Mouse (Mus musculus) megakaryocyte, embryonic 14.5 days (primary cell): Measurements from ENCODE around the gene Zfp654. TPM values are rescaled to one million over a fixed set of nuclear protein-coding genes. Genes with fewer than 3 reads are reported as not detected.
A peak's percentile ranks its signal among the peaks of the same experiment; 100 is the strongest.

ENCODE experiments used
- H3K27me3 ChIP-seq: replicated peaks from 2 replicates; pipeline ENCODE3; 2012; ENCODE audit warnings: inconsistent platforms
- H3K36me3 ChIP-seq: replicated peaks from 2 replicates; pipeline ENCODE3; 2012; ENCODE audit warnings: low read length, inconsistent platforms, mixed read lengths
- H3K4me1 ChIP-seq: 2 replicates; pipeline ENCODE4 v1.6.1; 2012; ENCODE audit warnings: inconsistent platforms
- H3K4me3 ChIP-seq: replicated peaks from 2 replicates; pipeline ENCODE3; 2012; ENCODE audit warnings: moderate library complexity, mild to moderate bottlenecking, inconsistent platforms
- H3K9me3 ChIP-seq: 2 replicates; pipeline ENCODE4 v1.6.1; 2012; ENCODE audit warnings: inconsistent platforms
- FLI1 ChIP-seq: IDR thresholded peaks from 2 replicates; pipeline ENCODE4 v1.6.1; 2012; ENCODE audit warnings: low read length, inconsistent platforms, mixed read lengths
- GATA1 ChIP-seq: IDR thresholded peaks from 3 replicates; pipeline ENCODE4 v1.6.1; 2012; ENCODE audit warnings: mixed read lengths, low read length, inconsistent platforms, borderline replicate concordance
- polyA plus RNA-seq: library from polyadenylated mRNA; stranded (reverse); fragments of >175 nt; gene quantifications from 2 replicates; pipeline ENCODE4 v1.2.3, GENCODE M21; 2012; ENCODE audit warnings: low replicate concordance; ENCODE audit not compliant: insufficient read depth

Zfp654 gene
- polyA plus RNA-seq, 1 experiment: 0.13 TPM

DNA sequence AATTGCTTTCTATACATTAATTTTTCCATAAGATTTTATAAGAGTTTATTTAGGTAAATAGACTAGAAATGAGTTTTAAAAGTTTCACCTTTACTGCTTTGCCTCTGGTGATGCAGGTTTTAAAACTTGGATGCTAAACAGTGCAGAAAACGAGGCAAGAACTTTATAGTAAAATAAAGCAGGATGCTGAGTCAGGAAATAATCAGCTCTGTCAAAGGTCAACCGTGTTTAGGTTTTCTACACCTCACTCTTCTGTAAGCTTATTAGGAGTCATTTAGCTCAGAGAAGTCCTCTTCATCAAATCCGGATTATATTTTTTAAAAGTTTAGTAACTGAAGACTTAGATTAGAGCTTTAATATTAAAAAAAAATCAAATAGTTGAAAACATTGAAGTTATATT lies 5.5 kb upstream of the Zfp654 start:
- Histone ChIP-seq H3K4me3 (no peak overlapping the region), H3K9me3 (no peaks in the 10 kb centered on the region), H3K36me3 (peaks cover 59% of the 10 kb centered on the region), H3K4me1 (peaks cover 23% of the 10 kb centered on the region), H3K27me3 (no peaks in the 10 kb centered on the region)
- TF ChIP-seq FLI1 (no peak), GATA1 (no peak)

DNA sequence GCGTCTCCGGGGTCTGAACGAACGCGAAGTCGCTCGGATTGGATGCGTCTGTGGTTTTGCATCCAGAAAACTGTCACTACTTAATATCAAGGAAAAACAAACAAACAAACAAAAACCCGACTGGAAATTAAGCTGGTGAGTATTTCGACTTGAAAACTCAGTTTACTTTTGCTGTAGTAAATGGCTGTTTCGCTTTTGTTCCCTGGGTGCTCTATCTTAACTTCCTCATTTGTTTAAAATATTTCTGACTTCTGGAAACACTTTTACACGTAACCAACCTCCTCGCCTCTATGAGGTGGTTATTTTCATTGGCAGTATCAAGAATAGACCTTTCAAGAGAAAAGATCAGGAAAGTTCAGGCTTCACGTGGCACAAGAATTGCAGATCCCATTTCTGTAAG lies 1.4 kb upstream of the Zfp654 start:
- TF ChIP-seq FLI1: no peak
- TF ChIP-seq GATA1: no peak
- Histone ChIP-seq H3K27me3 (no peaks in the 10 kb centered on the region), H3K4me3 (peak overlapping the region; percentile 99), H3K9me3 (no peaks in the 10 kb centered on the region), H3K4me1 (peaks cover 28% of the 10 kb centered on the region), H3K36me3 (peaks cover 46% of the 10 kb centered on the region)

DNA sequence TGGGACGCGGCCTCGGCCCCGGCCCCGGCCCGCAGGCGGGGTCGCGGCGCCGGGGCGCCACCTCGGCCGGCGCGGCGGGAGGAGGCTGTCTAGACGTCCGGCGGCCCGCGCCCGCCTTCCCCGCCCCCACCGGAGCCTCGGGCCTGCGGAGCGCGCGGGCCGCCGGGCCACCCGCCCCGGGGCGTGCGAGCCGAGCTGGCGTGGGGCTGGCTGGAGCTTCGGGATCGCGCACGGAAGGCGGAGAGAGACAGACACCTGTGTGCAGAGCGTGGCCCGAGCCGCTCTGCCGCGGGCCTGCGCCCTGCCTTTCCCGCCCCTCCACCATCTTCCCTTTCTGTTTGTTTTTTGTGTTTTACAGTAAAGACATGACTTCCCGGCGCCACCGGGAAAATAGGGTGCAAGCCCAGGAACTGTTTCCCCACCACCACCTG lies 1.0 kb upstream of the Zfp654 start:
- peaks cover 42% of the 10 kb centered on the region for H3K36me3 ChIP-seq
- H3K4me1 ChIP-seq: peaks cover 31% of the 10 kb centered on the region
- no peak for TF ChIP-seq GATA1
- TF ChIP-seq FLI1: no peak
- H3K4me3 ChIP-seq: peak overlapping the region; percentile 99
- H3K27me3 ChIP-seq: no peaks in the 10 kb centered on the region
- no peaks in the 10 kb centered on the region for H3K9me3 ChIP-seq

DNA sequence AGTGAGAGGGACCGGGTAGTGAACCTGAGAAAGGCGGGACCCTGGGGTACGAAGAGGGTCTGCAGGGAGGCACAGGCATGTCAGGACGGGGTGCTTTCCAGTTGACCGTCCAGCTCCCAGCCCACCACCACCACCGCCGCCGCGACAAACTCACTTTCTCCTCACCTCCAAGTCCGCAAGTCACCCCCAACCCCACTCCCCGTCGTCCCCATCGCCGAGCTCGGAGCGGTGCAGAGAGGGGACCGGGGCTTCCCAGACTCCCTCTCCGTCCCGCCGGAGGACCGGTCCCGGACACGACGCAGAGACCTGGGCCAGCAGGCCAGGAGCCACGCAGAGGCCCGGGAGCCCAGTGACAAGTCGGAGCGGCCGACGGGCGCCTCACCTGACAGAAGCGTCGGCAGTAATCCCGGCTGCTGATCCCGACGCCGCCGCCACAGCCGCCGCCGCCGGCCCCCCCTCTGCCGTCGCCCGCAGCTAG lies 328 bp downstream of the Zfp654 start:
- Histone ChIP-seq H3K4me1 (peaks cover 37% of the 10 kb centered on the region), H3K4me3 (peak overlapping the region; percentile 99), H3K27me3 (no peaks in the 10 kb centered on the region), H3K36me3 (peaks cover 32% of the 10 kb centered on the region), H3K9me3 (no peaks in the 10 kb centered on the region)
- TF ChIP-seq FLI1: no peak
- TF ChIP-seq GATA1: no peak

DNA sequence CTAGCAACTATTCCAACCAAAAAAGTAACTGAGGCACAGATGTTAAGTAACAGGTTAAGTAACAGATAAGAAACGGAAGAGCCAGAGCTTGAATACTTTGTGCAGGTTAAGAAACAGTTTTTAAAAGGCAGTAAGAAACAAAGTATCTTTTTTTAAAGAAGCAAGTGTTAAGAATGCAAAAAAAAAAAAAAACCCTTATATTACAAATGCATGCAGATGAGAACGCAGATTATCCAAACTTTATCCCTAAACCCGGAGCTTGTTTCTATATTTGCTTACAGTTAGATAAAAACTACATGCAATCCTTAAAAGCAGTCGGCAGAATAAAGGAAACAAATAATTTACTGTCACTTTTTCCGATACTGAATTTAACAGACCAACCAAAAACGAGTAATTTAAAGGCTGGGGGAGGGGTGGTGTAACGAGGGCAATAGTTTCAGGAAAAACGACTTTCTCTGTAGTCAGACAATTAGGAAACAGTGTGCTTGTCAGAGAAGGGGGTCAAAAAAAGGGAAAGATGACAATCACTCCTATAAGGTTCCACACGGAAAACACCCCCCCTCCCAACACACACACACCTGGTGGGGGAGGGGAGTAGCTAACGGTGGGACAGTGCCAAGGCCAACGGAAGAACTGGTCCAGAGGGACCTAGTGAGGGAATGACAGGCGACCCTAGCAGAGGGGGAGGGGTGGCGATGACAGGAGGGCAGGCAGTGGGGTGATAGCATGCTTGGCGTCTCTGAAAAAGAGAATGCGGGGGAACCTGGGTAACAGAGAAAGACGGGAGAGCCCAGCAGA lies 966 bp downstream of the Zfp654 start:
- H3K36me3 ChIP-seq: peaks cover 29% of the 10 kb centered on the region
- H3K27me3 ChIP-seq: no peaks in the 10 kb centered on the region
- peaks cover 35% of the 10 kb centered on the region for H3K4me1 ChIP-seq
- TF ChIP-seq FLI1 (no peak), GATA1 (no peak)
- H3K9me3 ChIP-seq: no peaks in the 10 kb centered on the region
- peak overlapping the region; percentile 99 for H3K4me3 ChIP-seq

DNA sequence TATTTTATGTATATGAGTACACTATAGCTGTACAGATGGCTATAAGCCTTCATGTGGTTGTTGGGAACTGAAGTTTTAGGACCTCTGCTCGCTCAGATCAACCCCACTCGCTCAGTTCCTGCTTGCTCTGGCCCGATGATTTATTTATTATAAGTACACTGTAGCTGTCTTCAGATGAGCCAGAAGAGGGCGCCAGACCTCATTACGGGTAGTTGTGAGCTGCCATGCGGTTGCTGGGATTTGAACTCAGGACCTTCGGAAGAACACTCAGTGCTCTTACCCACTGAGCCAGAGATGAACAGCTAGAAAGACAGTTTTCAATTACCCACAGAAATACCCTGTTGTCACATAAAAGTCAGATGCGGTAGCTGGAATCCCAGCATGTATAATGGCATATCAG lies 5.5 kb downstream of the Zfp654 start:
- Histone ChIP-seq H3K36me3 (peaks cover 6% of the 10 kb centered on the region), H3K4me3 (no peak overlapping the region), H3K27me3 (no peaks in the 10 kb centered on the region), H3K9me3 (no peaks in the 10 kb centered on the region), H3K4me1 (peaks cover 45% of the 10 kb centered on the region)
- no peak for TF ChIP-seq FLI1
- no peak for TF ChIP-seq GATA1

DNA sequence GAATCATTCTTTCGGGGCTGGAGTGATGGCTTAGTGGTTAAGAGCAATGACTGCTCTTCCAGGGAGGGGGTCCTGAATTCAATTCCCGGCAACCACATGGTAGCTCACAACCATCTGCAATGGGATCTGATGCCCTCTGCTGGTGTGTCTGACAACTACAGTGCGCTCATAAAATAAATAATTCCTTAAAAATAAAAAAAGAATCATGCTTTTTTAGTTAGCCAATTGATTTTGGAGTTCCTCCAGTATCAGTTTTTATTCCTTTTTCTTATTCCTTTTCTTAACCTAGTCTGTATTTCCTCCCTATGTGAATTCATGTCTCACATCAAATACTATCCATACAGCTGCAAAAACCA lies 9.1 kb downstream of the Zfp654 start:
- Histone ChIP-seq H3K4me3 (no peak overlapping the region), H3K9me3 (no peaks in the 10 kb centered on the region), H3K4me1 (peaks cover 56% of the 10 kb centered on the region), H3K27me3 (no peaks in the 10 kb centered on the region), H3K36me3 (peaks cover 8% of the 10 kb centered on the region)
- TF ChIP-seq GATA1 (no peak), FLI1 (no peak)

DNA sequence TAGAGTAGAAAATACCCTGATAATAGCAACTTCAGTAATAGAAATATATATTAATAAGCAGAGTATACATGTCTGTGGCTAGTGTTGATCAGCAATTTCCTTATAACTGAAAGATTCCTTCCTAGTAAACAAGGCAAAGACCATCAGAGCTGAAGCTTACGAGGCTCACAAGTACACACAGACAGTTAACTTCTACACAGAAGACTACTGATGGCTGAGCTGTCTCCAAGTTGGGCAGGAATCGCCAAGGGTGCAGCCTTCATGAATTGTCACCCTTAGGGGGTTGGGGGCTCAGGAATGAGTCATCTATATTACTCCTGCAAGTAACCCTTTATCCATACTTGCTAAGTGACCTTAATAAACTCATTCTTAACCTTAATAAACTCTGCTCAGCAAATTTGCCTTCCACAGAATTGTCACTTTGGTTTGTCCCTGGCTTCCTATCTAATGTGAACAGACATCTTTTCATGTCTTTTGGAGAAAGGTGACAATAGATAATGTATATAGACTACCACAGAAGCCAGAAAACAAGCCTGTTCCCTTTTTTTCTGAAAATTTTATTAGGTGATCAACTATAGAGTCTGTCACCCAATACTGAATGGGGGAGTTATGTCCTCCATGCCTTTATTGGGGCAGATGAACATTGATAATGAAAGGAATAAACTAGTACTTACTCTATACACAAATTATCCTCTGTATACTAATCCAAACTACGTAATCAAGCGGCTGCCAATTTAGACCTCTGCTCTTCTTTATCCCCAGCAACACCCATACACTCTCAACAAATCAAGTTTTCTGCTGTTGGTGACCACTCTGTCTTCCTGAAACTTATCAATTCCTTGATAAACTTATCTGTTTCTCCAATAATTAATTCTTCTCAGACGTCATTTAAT lies 9.7 kb downstream of the Zfp654 start:
- peaks cover 11% of the 10 kb centered on the region for H3K36me3 ChIP-seq
- H3K4me3 ChIP-seq: peak overlapping the region; percentile 38
- no peak for TF ChIP-seq GATA1
- no peak for TF ChIP-seq FLI1
- no peaks in the 10 kb centered on the region for H3K9me3 ChIP-seq
- H3K4me1 ChIP-seq: peaks cover 58% of the 10 kb centered on the region
- no peaks in the 10 kb centered on the region for H3K27me3 ChIP-seq

DNA sequence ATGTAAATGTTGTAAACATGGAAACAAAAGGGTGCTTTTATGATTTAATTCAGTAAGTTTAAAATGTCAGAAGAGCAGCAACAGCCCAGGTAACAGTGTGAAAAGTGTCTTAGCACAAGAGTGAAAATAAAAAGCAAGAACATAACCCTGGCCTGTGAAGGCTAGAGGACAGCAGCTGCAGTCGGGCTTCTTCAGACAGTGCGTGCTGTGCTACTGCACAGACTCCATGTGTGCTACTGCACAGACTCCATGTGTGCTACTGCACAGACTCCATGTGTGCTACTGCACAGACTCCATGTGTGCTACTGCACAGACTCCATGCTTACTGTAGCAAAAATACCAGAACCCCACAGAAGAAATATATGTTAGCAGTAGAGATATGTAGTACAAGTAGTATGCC lies 14.7 kb downstream of the Zfp654 start:
- Histone ChIP-seq H3K36me3 (peaks cover 9% of the 10 kb centered on the region), H3K4me1 (peaks cover 56% of the 10 kb centered on the region), H3K9me3 (no peaks in the 10 kb centered on the region), H3K27me3 (no peaks in the 10 kb centered on the region), H3K4me3 (peak overlapping the region; percentile 67)
- no peak for TF ChIP-seq GATA1
- TF ChIP-seq FLI1: no peak

DNA sequence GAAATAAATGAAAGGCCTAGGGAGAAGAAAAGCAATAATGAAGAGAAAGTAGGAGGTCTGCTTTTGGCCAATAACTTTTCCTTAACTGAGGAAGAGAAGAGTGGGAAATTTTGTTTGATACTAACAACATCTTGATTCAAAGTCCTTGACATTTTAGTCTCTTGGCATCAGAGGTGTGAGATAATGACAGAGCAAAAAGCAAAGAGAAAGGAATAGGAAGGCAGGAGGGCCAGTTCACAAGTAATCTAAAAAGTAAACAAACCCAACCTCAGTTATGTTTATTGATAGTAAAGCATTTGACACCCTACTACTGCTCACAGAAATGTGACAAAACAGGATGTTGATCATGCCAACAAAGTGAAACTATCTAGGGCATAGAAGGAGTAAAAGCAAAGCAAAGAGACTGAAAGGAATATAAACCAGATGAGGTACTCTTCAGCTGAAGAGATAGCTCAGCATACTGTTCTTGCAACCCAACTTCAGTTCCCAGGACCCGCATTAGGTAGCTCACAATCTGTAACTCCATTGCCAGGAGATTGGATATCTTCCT lies 15.4 kb downstream of the Zfp654 start:
- TF ChIP-seq GATA1 (no peak), FLI1 (no peak)
- Histone ChIP-seq H3K36me3 (peaks cover 9% of the 10 kb centered on the region), H3K4me3 (peak overlapping the region; percentile 59), H3K4me1 (peaks cover 56% of the 10 kb centered on the region), H3K9me3 (no peaks in the 10 kb centered on the region), H3K27me3 (no peaks in the 10 kb centered on the region)
